In the genomic region with DNA sequence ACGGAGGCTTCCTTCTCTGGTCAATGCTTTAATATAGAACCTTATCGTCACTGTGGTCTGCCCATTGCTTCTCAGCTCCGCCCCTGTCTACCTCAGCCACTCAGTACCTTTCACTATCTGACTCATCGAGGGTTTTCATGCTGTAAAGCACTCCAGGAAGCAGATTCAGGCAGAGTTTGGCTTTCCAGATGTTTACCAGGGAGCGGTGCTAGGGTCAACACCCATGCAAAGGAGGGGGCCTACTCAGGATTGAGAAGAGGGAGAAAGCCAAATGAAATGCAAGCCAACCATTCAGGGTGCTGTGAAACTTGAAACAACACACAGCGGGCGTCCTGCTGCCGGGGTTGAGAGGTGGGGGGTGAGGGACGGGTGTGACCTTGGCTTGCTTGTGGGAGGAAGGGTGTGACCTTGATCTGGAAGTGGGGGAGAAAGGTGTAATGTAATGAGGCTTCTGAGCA, we compare ENCODE assay signal across 7 mouse cellular contexts. TPM values are rescaled to one million over a fixed set of nuclear protein-coding genes. Genes with fewer than 3 reads are reported as not detected.
DNase-seq lines count a peak whose midpoint lies in the region; ATAC-seq and TF ChIP-seq lines count a peak whose summit lies in the region.

No protein-coding gene starts in this region.

- no peak overlapping the region for H3K27ac ChIP-seq in embryonic facial prominence, embryonic 14.5 days (replicated peaks; ENCODE audit: low read depth, low read length)
- H3K27ac ChIP-seq in limb, embryonic 11.5 days (replicated peaks; ENCODE audit: low read depth, low read length), result no peak overlapping the region
- H3K27ac ChIP-seq in small intestine, adult 2 months (ENCODE audit: insufficient read depth, low read depth, low read length), result no peak overlapping the region
- H3K27ac ChIP-seq in midbrain, embryonic 14.5 days (replicated peaks; ENCODE audit: low read depth, low read length), result no peak overlapping the region
- no peak overlapping the region for H3K27ac ChIP-seq in hindbrain, embryonic 12.5 days

- WGBS in embryonic facial prominence, embryonic 14.5 days, result 17% methylated on average over 9 of the region's 9 CpGs
- 6% methylated on average over 9 of the region's 9 CpGs for WGBS in limb, embryonic 11.5 days
- WGBS in small intestine, adult 2 months, result 6% methylated on average over 9 of the region's 9 CpGs
- WGBS in midbrain, embryonic 14.5 days, result 25% methylated on average over 9 of the region's 9 CpGs
- 13% methylated on average over 9 of the region's 9 CpGs for WGBS in hindbrain, embryonic 12.5 days

- TF ChIP-seq CTCF in small intestine, adult 2 months (IDR thresholded peaks at IDR 0.05; ENCODE audit: extremely low read depth, insufficient read length, insufficient replicate concordance, low read depth, low read length), result no peak

- H3K9me3 ChIP-seq in embryonic facial prominence, embryonic 14.5 days (ENCODE audit: control insufficient read depth, low read length), result no peaks in the 10 kb centered on the region
- H3K9me3 ChIP-seq in limb, embryonic 11.5 days (ENCODE audit: control insufficient read depth, low read length), result no peaks in the 10 kb centered on the region
- H3K9me3 ChIP-seq in midbrain, embryonic 14.5 days (ENCODE audit: control insufficient read depth, low read length), result no peaks in the 10 kb centered on the region
- H3K9me3 ChIP-seq in hindbrain, embryonic 12.5 days (replicated peaks), result no peaks in the 10 kb centered on the region

- no peak for ATAC-seq in embryonic facial prominence, embryonic 14.5 days (ENCODE audit: low read depth)
- ATAC-seq in limb, embryonic 11.5 days (ENCODE audit: insufficient number of reproducible peaks, low FRiP score, low TSS enrichment, low read depth), result 0 out of 2 replicates have a peak, but pooled peaks have one; percentile 44
- no peak for ATAC-seq in midbrain, embryonic 14.5 days (ENCODE audit: low FRiP score, low TSS enrichment)
- no peak for ATAC-seq in hindbrain, embryonic 12.5 days (ENCODE audit: low FRiP score)

- DNase-seq in urinary bladder, postnatal 36 days (ENCODE audit: low spot score in 2 of 2), result peak; percentile 9 to 11
- DNase-seq in urinary bladder, postnatal 25 days (ENCODE audit: low spot score), result no peak
- no peak for DNase-seq in embryonic facial prominence, embryonic 14.5 days (ENCODE audit: low spot score)
- DNase-seq in limb, embryonic 11.5 days (ENCODE audit: low spot score), result no peak
- DNase-seq in midbrain, embryonic 14.5 days, result no peak

- H3K4me2 ChIP-seq in embryonic facial prominence, embryonic 14.5 days (ENCODE audit: low read depth, low read length), result peak overlapping the region; percentile 16; the same call in 1 of the 2 replicates
- H3K4me2 ChIP-seq in limb, embryonic 11.5 days (ENCODE audit: low read depth, severe bottlenecking), result no peak overlapping the region
- H3K4me2 ChIP-seq in midbrain, embryonic 14.5 days (ENCODE audit: low read length), result no peak overlapping the region
- H3K4me2 ChIP-seq in hindbrain, embryonic 12.5 days (replicated peaks), result no peak overlapping the region

- no peak overlapping the region for H3K9ac ChIP-seq in embryonic facial prominence, embryonic 14.5 days (ENCODE audit: low read depth, low read length)
- H3K9ac ChIP-seq in limb, embryonic 11.5 days (ENCODE audit: low read length), result no peak overlapping the region
- H3K9ac ChIP-seq in midbrain, embryonic 14.5 days (replicated peaks; ENCODE audit: low read length), result no peak overlapping the region
- H3K9ac ChIP-seq in hindbrain, embryonic 12.5 days, result no peak overlapping the region

- H3K36me3 ChIP-seq in embryonic facial prominence, embryonic 14.5 days (ENCODE audit: control insufficient read depth, insufficient read depth, low read length), result no peaks in the 10 kb centered on the region
- H3K36me3 ChIP-seq in limb, embryonic 11.5 days (ENCODE audit: control insufficient read depth, insufficient read depth, low read length), result no peaks in the 10 kb centered on the region
- no peaks in the 10 kb centered on the region for H3K36me3 ChIP-seq in small intestine, adult 2 months (ENCODE audit: control insufficient read depth, insufficient read depth, low read length)
- no peaks in the 10 kb centered on the region for H3K36me3 ChIP-seq in midbrain, embryonic 14.5 days (ENCODE audit: control insufficient read depth, insufficient read depth, low read length)
- no peaks in the 10 kb centered on the region for H3K36me3 ChIP-seq in hindbrain, embryonic 12.5 days

- 0 out of 2 replicates have a peak, but pooled peaks cover 4% of the 10 kb centered on the region for H3K4me1 ChIP-seq in embryonic facial prominence, embryonic 14.5 days (ENCODE audit: control insufficient read depth, insufficient read depth, low read length)
- peaks cover 2% of the 10 kb centered on the region; the same call in 1 of the 2 replicates for H3K4me1 ChIP-seq in limb, embryonic 11.5 days (ENCODE audit: control insufficient read depth, insufficient read depth, low read length)
- H3K4me1 ChIP-seq in small intestine, adult 2 months (ENCODE audit: control insufficient read depth, insufficient read depth, insufficient read length, low read length), result no peaks in the 10 kb centered on the region
- H3K4me1 ChIP-seq in midbrain, embryonic 14.5 days (ENCODE audit: control insufficient read depth, insufficient read depth, low read length), result no peaks in the 10 kb centered on the region
- no peaks in the 10 kb centered on the region for H3K4me1 ChIP-seq in hindbrain, embryonic 12.5 days

- H3K27me3 ChIP-seq in embryonic facial prominence, embryonic 14.5 days (replicated peaks; ENCODE audit: control insufficient read depth, insufficient read depth, low read length), result no peaks in the 10 kb centered on the region
- no peaks in the 10 kb centered on the region for H3K27me3 ChIP-seq in limb, embryonic 11.5 days (ENCODE audit: control insufficient read depth, insufficient read depth, low read length)
- H3K27me3 ChIP-seq in small intestine, adult 2 months (ENCODE audit: control insufficient read depth, insufficient read depth, low read length), result no peaks in the 10 kb centered on the region
- no peaks in the 10 kb centered on the region for H3K27me3 ChIP-seq in midbrain, embryonic 14.5 days (ENCODE audit: control insufficient read depth, insufficient read depth, low read length)
- no peaks in the 10 kb centered on the region for H3K27me3 ChIP-seq in hindbrain, embryonic 12.5 days

- no peak overlapping the region for H3K4me3 ChIP-seq in embryonic facial prominence, embryonic 14.5 days (ENCODE audit: low read depth, low read length)
- no peak overlapping the region for H3K4me3 ChIP-seq in limb, embryonic 11.5 days (ENCODE audit: low read depth, low read length)
- H3K4me3 ChIP-seq in small intestine, adult 2 months (ENCODE audit: low read depth, low read length), result peak overlapping the region; percentile 42
- H3K4me3 ChIP-seq in midbrain, embryonic 14.5 days (replicated peaks; ENCODE audit: low read depth, low read length), result no peak overlapping the region
- no peak overlapping the region for H3K4me3 ChIP-seq in hindbrain, embryonic 12.5 days

- TF ChIP-seq POLR2A in small intestine, adult 2 months (IDR thresholded peaks at IDR 0.05; ENCODE audit: low read depth, low read length), result no peak

RNA-seq across cellular contexts. Expression of a gene that starts 43.6 kb away (rescaled TPM):
- polyA plus RNA-seq in embryonic facial prominence, embryonic 14.5 days (2014; fragmentation: Nextera tagmentation; extraction: Ambion mirVana), result 28.2 and 28.4 TPM in 2 replicates
- 12.0 and 12.2 TPM in 2 replicates for polyA plus RNA-seq in limb, embryonic 11.5 days (2014; fragmentation: Nextera tagmentation; extraction: Ambion mirVana)
- polyA plus RNA-seq in small intestine, adult 2 months (2012; rRNA removed), result 7.5 and 13.5 TPM in 2 replicates
- polyA plus RNA-seq in midbrain, embryonic 14.5 days (2014; fragmentation: Nextera tagmentation; extraction: Ambion mirVana), result 26.1 and 32.2 TPM in 2 replicates
- 17.1 and 22.5 TPM in 2 replicates for polyA plus RNA-seq in hindbrain, embryonic 12.5 days (2016; fragmentation: Nextera tagmentation; extraction: Ambion mirVana)

Comparison
In these comparisons a context has a peak if more than half of its experiments do, and no peak if none do; other contexts are left out.
1. DNase-seq: peak in urinary bladder, postnatal 36 days (2 of 2); none in urinary bladder, postnatal 25 days (single experiment), embryonic facial prominence, embryonic 14.5 days (single experiment), limb, embryonic 11.5 days (single experiment) and midbrain, embryonic 14.5 days (single experiment).